Mouse (Mus musculus): ENCODE data around the gene Mrgpra3. TPM values are rescaled to one million over a fixed set of nuclear protein-coding genes. Genes with fewer than 3 reads are reported as not detected.

Gene Mrgpra3
- polyA plus RNA-seq (2015; fragmentation: Nextera tagmentation; extraction: Ambion mirVana), result not detected in 2 replicates

- no peaks in the 10 kb centered on the region for H3K27me3 ChIP-seq
- H3K4me3 ChIP-seq, result no peak within 1 kb of the TSS
- no peaks in the 10 kb centered on the region for H3K36me3 ChIP-seq
- H3K4me2 ChIP-seq, result no peak within 1 kb of the TSS
- H3K9ac ChIP-seq, result no peak within 1 kb of the TSS
- no peaks in the 10 kb centered on the region for H3K4me1 ChIP-seq
- no peak within 1 kb of the TSS for H3K27ac ChIP-seq
- 72% methylated on average over 2 of the region's 2 CpGs for WGBS
- ATAC-seq (ENCODE audit: insufficient number of reproducible peaks, insufficient read depth, low FRiP score, low TSS enrichment, low read depth), result no peak
- H3K9me3 ChIP-seq, result peaks cover 13% of the 10 kb centered on the region
Measured at GRCm38 (mm10) chr7:47601272-47601671, at the start of gene Mrgpra3. Gene Mrgpra3 (minus strand): TSS chr7:47601372.

Other genes with a start within 250 kb of the Mrgpra3 start
- not detected in 2 replicates for gene Mrgpra1, start 247.1 kb downstream of the Mrgpra3 start, polyA plus RNA-seq (2015; fragmentation: Nextera tagmentation; extraction: Ambion mirVana)
- gene Mrgpra2a, start 149.2 kb downstream of the Mrgpra3 start, polyA plus RNA-seq (2015; fragmentation: Nextera tagmentation; extraction: Ambion mirVana), result not detected in 2 replicates
- not detected in 2 replicates for gene Mrgpra2b, start 72.5 kb downstream of the Mrgpra3 start, polyA plus RNA-seq (2015; fragmentation: Nextera tagmentation; extraction: Ambion mirVana)

Data from embryonic facial prominence, embryonic 13.5 days (tissue).